Mouse (Mus musculus) layer of hippocampus, adult 2 months (tissue): Measurements from ENCODE around the gene Best2. TPM values are rescaled to one million over a fixed set of nuclear protein-coding genes. Genes with fewer than 3 reads are reported as not detected.

Source experiments
- DNase-seq, 2 experiments: peaks; one replicate each; pipeline ENCODE4 v3.0.0; 2022; ENCODE audit warnings: low spot score in 2 of 2
- H3K27ac ChIP-seq: fragments of 200-600 bp; 2 replicates; pipeline ENCODE4 v1.8.1; 2022
- H3K4me3 ChIP-seq: fragments of 200-600 bp; 2 replicates; pipeline ENCODE4 v1.8.1; 2022; ENCODE audit warnings: mild to moderate bottlenecking
- CTCF ChIP-seq: fragments of 200-600 bp; conservative IDR thresholded peaks from 2 replicates; pipeline ENCODE4 v1.8.1; 2022; ENCODE audit warnings: antibody characterized with exemption, mild to moderate bottlenecking, moderate library complexity
- total RNA-seq, 2 experiments: library from RNA; stranded (reverse); gene quantifications; 2 replicates each; pipeline ENCODE4 v1.2.3; 2021

Gene Best2
- total RNA-seq, 2 experiments from 2014 or later, result not detected

DNA sequence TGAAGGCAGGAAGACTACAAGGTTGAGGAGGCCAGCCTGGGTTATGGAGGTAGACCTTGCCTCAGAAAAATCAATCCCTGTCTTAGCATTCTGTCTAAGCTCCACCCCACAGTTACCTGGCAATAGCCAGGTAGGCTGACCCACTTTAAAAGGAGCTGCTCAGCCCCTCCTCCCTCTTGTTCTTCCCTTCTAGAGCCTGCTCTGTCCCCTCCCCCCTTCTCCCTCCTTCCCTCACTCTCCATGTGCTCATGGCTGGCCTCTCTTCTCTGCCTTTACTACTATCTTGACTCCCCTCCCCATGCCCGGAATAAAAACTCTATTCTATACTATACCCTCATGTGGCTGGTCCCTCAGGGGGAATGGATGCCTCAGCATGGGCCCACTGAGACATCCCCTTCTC is 19.5 kb upstream of the Best2 start:
- DNase-seq, result no peak
- Histone ChIP-seq H3K4me3 (no peak overlapping the region), H3K27ac (no peak overlapping the region)
- TF ChIP-seq CTCF, result no peak

DNA sequence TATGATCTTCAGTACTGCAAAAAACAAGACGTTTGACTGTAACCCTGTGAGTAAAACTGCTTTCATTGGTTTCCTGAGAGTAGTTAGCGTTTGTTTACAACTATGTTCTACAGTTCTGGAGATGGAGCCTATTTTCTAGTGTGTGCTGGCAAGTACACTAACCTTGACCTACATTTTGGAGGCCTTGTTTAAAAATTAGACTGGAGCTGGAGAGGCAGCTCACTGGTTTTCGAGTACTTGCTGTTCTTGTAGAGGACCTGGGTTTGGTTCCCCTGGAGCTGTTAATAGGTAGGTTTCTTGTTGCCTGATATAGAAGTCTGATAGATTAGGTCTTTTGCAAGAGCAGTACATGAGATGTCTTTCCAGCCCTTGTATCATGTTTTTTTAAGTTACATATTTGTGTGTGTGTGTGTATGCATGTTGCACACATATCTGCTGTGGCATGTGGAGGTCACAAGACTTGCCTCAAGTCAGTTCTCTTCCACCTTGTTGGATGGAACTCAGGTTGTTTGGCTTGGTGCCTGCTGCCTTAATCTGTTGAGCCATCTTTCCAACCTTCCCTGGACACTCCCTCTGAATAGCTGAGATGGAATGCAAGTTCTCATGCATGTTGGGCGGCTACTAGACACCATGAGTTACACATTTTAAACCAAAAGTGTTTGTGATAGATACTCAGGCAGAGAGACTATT is 18.4 kb upstream of the Best2 start:
- TF ChIP-seq CTCF, result no peak
- DNase-seq, result no peak
- no peak overlapping the region for H3K4me3 ChIP-seq
- H3K27ac ChIP-seq, result no peak overlapping the region

DNA sequence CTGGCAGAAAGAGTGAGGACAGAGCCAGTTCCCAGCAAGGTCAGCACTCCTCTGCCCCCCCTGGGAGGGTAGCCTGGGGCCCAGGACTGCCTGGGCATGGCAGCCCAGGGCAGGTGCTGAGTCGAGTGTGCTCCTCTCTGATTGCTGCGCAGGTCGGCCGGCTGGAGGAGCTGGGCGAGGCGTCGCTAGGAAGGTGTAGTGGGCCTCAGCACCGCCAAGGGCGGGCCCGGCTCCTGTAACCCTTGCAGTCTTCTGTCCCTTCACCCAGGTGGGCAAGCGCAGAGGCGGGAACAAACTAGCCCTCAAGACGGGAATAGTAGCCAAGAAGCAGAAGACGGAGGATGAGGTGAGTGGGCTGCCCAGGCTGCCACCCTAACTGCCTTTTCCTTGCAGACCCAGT is 14.9 kb upstream of the Best2 start:
- Histone ChIP-seq H3K27ac (0 out of 2 replicates have a peak overlapping the region, but pooled peaks have one; percentile 46), H3K4me3 (peak overlapping the region; percentile 98; the same call in 1 of the 2 replicates)
- no peak for TF ChIP-seq CTCF
- DNase-seq, result no peak

DNA sequence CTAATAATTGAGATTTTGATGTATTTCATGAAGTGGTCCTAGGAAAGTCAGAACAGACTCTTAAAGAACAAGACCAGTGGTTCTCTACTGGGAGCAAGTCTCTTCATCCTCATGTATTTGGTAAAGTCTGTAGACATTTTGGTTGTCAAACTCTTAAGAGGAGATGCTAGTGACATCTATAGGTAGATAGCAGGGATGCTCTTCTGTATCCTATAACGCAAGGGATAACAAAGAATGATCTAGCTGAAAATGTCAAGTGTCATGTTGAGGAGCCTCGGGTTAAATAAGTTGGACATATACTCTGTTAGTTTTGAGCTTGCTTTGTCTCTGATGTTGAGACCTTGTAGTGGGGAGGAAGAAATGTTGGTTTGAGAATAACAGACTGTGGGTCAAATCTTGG is 13.6 kb upstream of the Best2 start:
- peak; percentile 51 for TF ChIP-seq CTCF
- no peak for DNase-seq
- peak overlapping the region; percentile 99 for H3K27ac ChIP-seq
- H3K4me3 ChIP-seq, result peak overlapping the region; percentile 98

DNA sequence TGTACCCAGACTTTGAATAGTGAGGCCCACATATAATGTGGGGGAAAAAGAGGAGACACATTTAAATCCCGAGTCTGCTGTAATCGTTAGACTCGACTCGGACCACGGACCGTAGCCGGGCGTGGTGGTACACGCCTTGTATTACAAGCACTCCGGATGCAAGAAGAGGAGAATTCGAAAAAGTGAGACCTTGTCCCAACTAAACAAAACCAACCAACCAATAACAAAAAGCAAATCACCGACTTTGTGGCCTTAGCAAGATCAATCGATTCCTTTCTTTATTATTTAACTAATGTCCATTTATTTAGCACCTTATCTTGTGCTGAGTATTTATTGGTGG is 13.2 kb upstream of the Best2 start:
- no peak for TF ChIP-seq CTCF
- H3K27ac ChIP-seq, result peak overlapping the region; percentile 99
- peak overlapping the region; percentile 98 for H3K4me3 ChIP-seq

DNA sequence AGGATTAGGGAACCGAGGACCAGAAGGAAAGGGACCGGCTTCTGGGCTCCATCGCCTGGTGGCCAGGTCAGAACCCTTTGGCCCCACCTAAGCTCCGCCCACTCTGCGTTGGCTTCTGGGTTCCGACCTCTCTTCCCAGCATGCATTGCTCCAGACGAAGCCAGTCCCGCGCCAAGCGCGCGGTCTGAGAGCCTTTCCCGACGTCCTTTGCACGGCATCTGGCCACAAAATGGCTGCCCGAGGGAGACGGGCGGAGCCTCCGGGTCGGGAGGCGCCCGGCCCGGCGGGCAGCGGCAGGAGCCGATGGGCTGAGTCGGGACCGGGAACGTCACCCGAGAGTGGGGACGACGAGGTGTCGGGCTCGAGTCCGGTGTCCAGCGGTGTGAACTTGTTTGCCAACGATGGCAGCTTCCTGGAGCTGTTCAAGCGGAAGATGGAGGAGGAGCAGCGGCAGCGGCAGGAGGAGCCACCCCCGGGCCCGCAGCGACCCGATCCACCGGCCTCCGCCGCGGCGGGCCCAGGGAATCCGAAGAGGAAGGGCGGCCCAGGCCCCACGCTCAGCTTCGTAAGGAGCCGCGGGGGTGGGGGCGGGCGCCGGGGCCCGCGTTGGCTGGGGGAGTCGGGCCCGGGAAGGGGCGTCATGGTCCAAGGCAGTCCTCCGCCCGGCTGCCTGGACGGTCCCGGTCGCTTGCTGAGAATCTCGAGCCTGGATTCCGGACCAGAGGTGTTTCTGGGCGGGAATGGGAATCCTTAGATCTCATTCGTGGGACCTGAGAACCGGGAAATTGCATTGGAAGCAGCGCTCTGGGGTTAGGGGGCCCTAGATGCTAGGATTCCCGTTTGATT is 12.6 kb upstream of the Best2 start, which contains the start of gene Trir:
Trir (plus strand) TSS at position 154 of the 846 bp plus-strand sequence.
- TF ChIP-seq CTCF, result 0 out of 2 replicates have a peak, but pooled peaks have one; percentile 12
- DNase-seq, result peak; percentile 95 to 97
- Histone ChIP-seq H3K4me3 (peak within 1 kb of the TSS; percentile 98), H3K27ac (peak within 1 kb of the TSS; percentile 99)

More for the DNA sequence above, 13.2 kb upstream of the Best2 start:
- DNase-seq, result no peak

DNA sequence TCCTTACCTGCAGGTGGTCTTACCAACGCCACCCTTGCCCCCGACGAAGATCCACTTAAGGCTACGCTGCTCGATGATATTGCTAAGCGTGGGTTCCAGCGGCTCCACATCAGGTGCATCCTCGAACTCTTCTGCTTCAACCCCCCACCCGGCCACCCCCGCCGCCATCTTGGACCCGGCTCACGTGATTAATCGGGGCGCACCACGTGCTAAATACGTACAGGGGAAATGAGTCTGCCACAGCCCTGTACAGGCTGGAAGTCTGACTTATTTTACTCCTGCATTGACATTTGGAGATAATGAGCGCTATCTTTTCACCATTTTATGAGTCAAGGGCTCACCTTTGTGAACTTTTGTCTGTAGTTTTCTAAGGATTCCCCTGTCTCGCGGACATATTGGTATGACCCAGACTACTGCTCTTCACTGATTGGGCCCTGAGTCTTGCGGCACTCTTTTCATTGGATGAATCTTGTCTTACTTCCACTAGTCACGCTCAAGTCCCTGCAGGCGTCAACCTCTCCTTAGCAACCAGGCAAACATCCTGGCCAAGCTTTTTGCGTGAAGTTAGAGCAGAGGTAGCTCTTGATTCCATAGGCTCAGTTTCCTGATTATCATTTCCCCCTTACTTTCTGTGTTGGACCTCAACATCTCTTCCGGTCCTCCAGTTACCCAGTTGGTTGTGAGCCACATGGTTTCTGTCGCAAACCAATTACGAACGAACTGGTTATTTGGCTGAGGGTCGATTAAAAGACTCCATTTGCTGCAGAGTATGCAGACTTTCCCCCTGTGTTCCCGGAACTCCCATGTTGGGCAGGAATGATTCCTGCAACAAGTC is 11.0 kb upstream of the Best2 start, which contains the start of gene Asna1:
Asna1 (minus strand) TSS at position 184 of the 835 bp plus-strand sequence.
- H3K27ac ChIP-seq, result peak within 1 kb of the TSS; percentile 99
- peak; percentile 71 to 92 for DNase-seq
- H3K4me3 ChIP-seq, result peak within 1 kb of the TSS; percentile 98
- TF ChIP-seq CTCF, result no peak

DNA sequence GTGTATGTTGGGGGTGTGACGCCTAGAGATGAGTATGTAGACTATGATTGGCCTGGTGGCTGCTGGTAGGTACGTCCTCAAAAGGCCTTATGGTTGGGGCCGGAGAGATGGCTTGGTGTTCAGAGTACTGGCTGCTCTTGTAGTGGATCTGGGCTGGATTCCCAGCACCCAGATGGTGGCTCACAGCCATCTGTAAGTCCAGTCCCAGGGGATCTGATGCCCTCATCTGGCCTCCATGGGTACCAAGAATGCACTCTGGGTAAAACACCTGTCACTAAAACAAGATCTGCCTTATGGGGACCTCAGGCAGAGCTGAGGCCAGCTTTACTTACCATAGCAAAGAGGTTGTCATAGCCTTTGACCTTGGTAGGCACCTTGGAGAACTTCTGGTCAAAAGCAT is 9.5 kb upstream of the Best2 start:
- H3K27ac ChIP-seq, result no peak overlapping the region
- no peak for DNase-seq
- peak overlapping the region; percentile 98 for H3K4me3 ChIP-seq
- no peak for TF ChIP-seq CTCF

DNA sequence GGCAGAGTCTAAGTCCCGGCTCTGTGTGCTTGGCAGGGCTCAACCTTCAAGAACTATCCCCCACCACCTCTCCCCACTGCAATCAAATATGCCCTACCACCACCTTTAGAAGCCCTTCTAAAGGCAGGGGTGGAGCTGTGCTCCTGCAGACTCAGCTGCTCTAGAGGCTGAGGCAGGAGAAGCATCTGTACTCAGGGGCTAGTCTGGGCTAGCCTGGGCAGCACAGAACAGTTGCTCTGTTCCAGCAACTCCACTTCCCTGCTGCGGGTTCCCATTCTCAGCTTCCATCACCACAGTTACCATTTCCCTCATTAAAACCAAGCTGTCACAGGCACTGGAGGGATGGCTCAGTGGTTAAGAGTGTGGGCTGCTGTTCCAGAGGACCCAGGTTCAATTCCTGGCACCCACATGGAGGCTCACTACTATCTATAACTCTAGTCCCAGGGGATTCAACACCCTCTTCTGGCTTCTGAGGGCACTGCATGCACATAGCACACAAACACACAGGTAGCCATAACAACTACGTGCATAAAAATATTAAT is 7.3 kb upstream of the Best2 start:
- TF ChIP-seq CTCF, result peak; percentile 35; the same call in 1 of the 2 replicates
- no peak for DNase-seq
- Histone ChIP-seq H3K27ac (no peak overlapping the region), H3K4me3 (no peak overlapping the region)

DNA sequence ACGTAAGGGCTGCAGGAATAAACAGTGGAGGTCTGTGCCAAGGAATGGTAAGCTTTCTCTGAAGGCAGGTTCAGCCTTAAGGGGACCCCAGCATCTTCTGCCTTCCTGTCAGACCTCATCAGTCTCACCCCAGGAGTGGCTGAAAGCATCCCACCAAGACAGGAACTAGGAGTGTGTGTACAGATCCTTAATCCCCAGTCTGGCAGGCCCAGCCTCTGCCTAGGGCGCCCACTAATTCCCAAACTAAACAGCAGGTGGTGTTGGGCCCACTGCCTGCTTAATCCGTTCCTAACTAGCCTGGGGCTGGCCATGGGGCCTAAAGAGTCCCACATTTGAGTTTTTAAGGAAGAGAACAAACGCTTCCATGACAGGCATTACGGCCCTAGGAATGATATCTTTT is 2.9 kb upstream of the Best2 start:
- Histone ChIP-seq H3K4me3 (no peak overlapping the region), H3K27ac (no peak overlapping the region)
- TF ChIP-seq CTCF, result peak; percentile 22; the same call in 1 of the 2 replicates
- DNase-seq, result no peak

DNA sequence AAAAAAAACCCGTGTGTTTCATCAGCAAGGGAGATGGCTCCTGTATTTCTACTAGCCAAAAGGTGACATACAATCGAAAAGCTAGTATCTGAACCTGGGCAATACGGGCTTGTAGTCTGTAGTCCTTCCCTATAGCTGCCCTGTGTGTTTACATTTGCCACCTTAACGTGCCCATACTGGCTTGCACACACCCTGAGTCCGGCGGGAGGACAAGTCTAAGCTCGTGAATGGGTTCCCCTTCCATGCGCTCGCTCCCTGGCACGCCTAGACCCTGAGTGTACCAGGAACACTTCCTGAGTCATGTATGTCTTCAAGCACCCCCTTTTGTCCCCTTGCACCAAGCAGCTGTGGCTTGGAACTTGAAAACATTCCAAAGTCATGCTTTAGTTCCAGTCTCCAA is 2.4 kb upstream of the Best2 start:
- Histone ChIP-seq H3K27ac (no peak overlapping the region), H3K4me3 (no peak overlapping the region)
- no peak for TF ChIP-seq CTCF
- no peak for DNase-seq

DNA sequence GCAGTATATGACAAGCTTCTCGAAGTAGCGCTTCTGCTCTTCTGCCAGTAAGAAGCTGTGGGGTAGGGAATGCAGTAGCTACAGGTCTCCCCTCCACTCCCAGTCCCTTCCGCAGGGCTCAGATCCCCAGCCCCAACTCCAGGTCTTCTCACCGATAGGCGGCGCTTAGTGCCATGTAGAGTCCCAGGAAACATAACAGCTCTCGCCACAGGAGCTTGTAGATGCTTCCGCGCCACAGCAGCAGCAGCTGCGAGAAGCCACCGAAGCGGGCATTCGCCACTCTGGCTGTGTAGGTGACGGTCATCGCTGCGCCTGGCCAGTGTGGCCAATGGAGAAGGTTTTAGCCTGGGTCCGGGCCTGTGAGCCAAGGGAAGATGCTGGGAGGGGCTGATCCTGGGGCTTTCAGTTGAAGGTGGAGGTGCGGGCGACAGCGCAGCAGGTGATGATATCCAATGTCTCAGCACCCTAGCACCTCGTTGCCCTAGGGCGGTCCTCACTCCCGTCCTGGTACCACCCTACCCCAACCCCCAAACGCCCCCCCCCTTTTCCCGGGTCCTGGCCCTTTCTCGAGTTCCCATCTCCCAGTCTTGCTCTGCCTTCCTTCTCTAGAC is 996 bp downstream of the Best2 start:
- TF ChIP-seq CTCF, result peak; percentile 86
- Histone ChIP-seq H3K27ac (peak overlapping the region; percentile 76; the same call in 1 of the 2 replicates), H3K4me3 (peak overlapping the region; percentile 60)
- DNase-seq, result peak; percentile 73
